Mouse (Mus musculus) cerebellum, adult 2 months (tissue): ENCODE results near the gene Xpnpep1.

Experiments used
- CTCF ChIP-seq: fragments of 200-500 bp; IDR thresholded peaks from 2 replicates; pipeline ENCODE4 v1.5.1; 2011; ENCODE audit warnings: low read depth, mild to moderate bottlenecking, control low read depth, low read length, moderate library complexity, borderline replicate concordance; ENCODE audit not compliant: insufficient read depth
- POLR2A ChIP-seq: fragments of 200-500 bp; IDR thresholded peaks from 2 replicates; pipeline ENCODE4 v1.6.1; 2011; ENCODE audit warnings: low read length, control low read depth, borderline replicate concordance; ENCODE audit not compliant: insufficient read depth

DNA sequence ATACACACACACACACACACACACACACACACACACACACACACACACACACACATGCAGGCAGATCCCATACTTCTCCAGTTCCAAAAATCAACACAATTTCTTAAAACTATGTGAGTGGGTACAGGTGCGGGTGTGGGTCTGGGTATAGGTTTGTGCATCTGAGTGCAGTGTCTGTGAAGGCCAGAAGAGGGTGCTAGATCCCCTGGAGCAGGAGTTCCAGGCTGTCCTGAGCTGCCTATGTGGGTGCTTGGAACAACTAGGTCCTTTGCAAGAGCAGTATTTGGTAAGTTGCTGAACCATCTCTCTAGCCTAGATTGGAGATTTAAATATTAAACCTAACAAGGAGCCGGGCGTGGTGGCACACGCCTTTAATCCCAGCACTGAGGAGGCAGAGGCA is 33.5 kb upstream of the Xpnpep1 start:
- TF ChIP-seq POLR2A (no peak), CTCF (no peak)
